Mouse (Mus musculus) gastrocnemius, adult 8-10 months (tissue): ENCODE results near the gene Dusp27. TPM values are rescaled to one million over a fixed set of nuclear protein-coding genes. Genes with fewer than 3 reads are reported as not detected.

Experiments
- DNase-seq, 2 experiments: peaks; one replicate each; pipeline ENCODE4 v3.0.0; 2022; ENCODE audit warnings: low spot score in 2 of 2
- total RNA-seq, 4 experiments: library from RNA; stranded (reverse); gene quantifications; 2 replicates each; pipeline ENCODE4 v1.2.4; 2022

The Dusp27 gene
- total RNA-seq, 4 experiments from 2014 or later = 60.7 to 80.1 (median 69.3) TPM

GRCm38 (mm10) chr1:166104858-166105257 lies 22.9 kb downstream of the Dusp27 start:
- no peak for DNase-seq

GRCm38 (mm10) chr1:166102920-166103608 lies 24.7 kb downstream of the Dusp27 start:
- DNase-seq = no peak

DNA sequence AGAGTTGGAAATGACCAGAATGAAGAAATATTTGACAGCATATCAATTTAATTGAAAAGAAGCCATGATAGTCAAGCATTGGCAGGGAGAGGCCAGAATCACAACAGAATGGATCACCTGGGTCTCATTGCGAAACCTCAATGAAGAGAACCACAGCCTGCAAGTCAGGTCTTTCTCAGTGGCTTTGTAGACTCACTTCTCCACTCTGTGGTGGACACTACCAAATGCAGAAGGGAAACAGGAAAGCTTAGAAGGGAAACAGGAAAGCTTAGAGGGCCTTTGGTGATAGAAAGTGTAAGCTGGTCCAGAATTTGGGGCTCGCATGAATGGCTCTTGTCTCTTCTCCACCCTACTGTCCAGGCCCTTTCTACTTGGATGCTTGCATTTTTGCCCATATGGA lies 29.6 kb downstream of the Dusp27 start:
- DNase-seq = no peak

DNA sequence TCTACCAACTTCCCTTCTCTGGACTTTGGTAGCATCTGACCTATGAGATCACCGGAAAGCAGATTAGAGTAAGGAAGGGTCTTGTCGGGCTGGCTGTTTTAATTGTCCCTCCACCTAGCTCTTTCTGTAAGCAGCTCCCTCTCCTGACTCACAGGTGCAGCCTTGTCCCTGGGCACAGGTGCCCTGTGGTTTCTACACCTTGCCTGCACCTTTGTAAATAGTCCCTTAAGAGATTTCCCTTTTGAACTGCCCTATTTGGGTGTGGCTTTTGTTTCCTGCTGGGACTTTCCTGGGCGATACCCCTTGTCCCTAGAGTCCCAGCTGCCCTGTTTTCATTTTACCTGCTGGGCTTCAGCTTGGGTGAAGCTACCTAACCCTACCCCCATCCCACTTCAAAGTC lies 33.3 kb downstream of the Dusp27 start:
- no peak for DNase-seq

GRCm38 (mm10) chr1:166090306-166090705 lies 37.4 kb downstream of the Dusp27 start:
- no peak for DNase-seq

DNA sequence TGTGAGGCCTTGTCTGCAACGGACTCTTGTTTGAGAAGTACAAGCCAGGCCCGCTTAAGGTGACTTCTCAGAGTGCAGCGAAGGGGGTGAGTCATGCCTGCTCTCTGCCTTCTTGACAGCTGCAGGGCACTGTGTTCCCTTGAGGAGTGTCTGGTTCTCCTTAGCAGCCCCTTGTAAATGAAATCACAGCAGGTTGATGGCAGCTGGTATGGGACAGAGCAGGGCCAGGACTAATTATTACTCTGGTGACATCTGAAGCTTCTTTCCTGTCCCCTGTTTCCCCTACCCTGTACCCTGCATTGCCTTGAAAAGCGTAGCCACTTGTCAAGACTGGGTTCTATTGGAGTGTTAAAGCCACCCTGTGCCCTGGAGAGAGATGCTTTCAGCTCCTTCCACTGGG lies 38.0 kb downstream of the Dusp27 start:
- no peak for DNase-seq

DNA sequence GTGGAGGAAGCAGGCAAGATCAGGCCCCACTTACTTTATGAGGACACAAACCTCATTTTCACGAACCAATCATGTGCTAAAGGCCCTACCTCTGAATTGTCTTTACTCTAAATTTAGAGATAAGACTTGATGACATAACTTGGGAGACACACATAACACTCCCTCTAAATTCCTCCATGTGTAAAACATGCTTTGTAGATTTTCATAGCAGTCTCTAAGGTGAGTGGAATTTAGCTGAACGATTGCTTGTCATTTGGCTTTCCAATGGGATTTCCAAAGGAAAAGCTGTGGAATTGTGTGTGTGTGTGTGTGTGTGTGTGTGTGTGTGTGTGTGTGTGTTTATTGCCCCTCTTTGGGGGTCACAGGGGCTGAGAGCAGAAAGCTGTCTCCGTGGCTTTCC lies 38.4 kb downstream of the Dusp27 start:
- no peak for DNase-seq

- DNase-seq = no peak
Measured at GRCm38 (mm10) chr1:166088446-166089170, 39.1 kb downstream of the Dusp27 start.

- no peak for DNase-seq
Measured at GRCm38 (mm10) chr1:166077052-166077735, 50.5 kb downstream of the Dusp27 start.

DNA sequence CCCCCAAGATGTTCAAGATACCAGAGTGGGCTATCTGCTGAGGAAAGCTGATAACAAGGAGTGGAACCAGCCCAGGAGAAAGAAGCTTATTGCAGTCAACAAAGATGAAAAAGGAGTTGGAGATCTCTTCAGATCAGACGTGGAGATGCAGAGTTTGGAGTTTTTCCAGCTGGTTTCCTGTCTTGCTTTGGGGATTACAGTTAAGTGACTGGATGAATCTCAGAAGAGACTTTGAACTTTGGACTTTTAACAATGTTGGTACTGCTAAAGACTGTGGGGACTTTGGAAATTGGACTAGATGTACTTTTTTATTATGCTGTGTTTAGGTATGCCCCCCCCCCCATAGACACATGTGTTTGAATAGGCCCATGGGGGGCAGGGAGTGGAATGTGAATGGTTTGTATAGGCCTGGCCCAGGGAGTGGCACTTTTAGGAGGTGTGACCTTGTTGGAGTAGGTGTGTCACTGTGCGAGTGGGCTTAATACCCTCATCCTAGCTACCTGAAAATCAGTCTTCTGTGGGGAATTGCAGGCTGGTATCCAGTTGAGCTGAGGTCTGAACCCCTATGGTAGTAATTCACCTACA lies 59.8 kb downstream of the Dusp27 start:
- no peak for DNase-seq

GRCm38 (mm10) chr1:166063870-166064269 lies 63.9 kb downstream of the Dusp27 start:
- DNase-seq = no peak

GRCm38 (mm10) chr1:166061532-166061931 lies 66.2 kb downstream of the Dusp27 start:
- DNase-seq = no peak

DNA sequence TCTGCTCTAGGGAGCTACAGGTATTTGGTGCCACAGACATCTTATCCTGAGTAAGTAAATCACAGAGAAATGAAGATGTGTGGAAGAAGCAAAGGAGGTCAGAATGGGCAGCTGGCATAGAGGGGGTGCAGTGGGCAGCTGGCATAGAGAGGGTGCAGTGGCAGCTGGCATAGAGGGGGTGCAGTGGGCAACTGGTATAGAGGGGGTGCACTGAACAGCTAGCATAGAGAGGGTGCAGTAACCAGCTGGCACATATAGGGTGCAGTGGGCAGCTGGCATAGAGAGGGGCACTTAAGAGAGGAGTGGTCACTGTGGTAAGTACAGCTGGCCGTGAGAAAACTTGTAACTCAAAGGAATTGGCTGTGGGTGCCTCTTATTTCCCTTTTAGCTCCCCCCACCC lies 67.3 kb downstream of the Dusp27 start:
- DNase-seq = no peak

DNA sequence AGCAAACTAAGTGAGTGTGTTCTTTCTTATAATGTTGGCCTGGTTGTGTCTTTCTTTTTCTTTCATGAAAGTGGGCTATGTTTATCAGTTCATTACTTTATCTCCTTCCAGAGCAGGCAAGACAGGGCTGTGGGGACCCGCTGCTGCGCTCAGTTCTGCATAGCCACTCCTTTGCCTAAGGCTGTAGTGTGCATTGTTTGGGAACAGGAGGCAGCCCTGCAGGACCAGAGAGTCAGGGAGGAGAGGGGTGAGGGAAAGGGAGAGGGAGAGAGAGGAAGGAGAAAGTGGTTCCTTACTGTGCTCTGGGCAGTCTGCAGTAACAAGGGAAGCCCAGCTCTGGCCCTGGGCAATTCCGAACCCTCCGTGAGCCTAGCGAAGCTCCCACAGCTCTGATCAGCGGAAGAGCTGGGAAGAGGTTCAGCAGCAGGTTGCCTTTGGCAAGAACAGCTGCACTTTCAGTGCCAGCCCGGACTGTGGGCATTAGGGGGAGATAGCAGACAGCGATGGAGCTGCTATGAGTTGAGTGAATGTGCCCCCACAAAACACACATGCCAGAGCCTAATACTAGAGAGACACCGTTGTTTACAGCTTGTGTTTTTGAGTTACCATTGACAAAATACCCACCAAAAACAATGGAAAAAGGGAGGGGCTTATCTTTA lies 71.5 kb downstream of the Dusp27 start:
- DNase-seq = no peak

- no peak for DNase-seq
Measured at GRCm38 (mm10) chr1:166053285-166053955, 74.3 kb downstream of the Dusp27 start.

DNA sequence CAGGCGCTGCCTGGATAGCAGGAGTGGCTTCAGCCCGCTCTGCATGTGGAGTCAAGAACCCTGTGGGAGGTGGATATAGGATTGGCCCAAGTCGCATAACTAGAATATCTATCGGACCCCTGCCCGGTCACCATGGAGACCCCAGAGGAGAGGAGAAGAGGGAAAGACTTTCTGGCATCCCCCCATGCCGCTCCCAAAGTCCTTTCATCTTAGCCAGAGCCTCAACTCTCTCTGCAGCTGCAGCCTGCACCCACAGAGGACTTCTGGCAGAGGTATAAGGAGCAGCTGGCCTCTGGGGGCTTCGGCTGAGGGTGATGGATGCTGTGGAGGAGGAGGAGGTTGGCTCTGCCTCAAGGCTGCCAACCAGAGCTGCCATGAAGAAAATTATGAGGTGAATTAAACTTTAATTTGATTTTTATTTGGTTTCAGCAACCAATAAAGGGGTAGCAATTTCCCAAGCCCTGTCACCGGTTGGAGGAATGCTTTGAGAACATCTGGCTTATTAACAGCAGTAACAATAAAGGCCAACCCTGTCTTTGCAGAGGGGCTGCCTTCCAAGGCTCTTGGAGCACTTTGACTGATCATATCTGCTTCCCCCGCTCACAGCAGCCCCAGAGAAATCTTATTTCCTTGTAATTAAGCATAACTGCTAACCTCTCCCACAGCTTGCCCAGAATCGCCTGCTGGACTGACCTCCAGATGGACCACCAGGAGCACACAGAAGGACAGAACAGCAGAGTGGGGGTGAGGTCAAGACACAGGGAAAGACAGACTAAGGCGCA lies 78.5 kb downstream of the Dusp27 start:
- DNase-seq = no peak

GRCm38 (mm10) chr1:166048230-166048911 lies 79.4 kb downstream of the Dusp27 start:
- DNase-seq = no peak
